Comparison of ENCODE assay signal across 24 mouse cellular contexts in genomic region chr14:73997796-73998195, GRCm38 (mm10).
"Had no signal": no experiment of that assay in that cellular context is flagged by ENCODE, and none has a peak within 500 bp of the region (broad histone marks: within the 10 kb centered on the region; RNA-seq: fewer than 3 reads in every experiment).

No protein-coding gene starts in this region.

- H3K9me3 ChIP-seq: intestine, embryonic 15.5 days; kidney, embryonic 15.5 days; limb, embryonic 12.5 days; limb, embryonic 15.5 days; midbrain, embryonic 12.5 days; neural tube, embryonic 13.5 days; stomach, embryonic 15.5 days had no signal

- ATAC-seq: intestine, embryonic 15.5 days; liver, postnatal 0 days; lung, postnatal 0 days; midbrain, embryonic 16.5 days had no signal

- H3K27me3 ChIP-seq: intestine, embryonic 15.5 days; kidney, embryonic 15.5 days; limb, embryonic 12.5 days; limb, embryonic 15.5 days; midbrain, embryonic 12.5 days; neural tube, embryonic 13.5 days; stomach, embryonic 15.5 days had no signal

- H3K27ac ChIP-seq: intestine, embryonic 15.5 days; kidney, embryonic 15.5 days; limb, embryonic 12.5 days; limb, embryonic 15.5 days; liver, embryonic 14.5 days; macrophage; midbrain, embryonic 12.5 days; neural tube, embryonic 13.5 days; stomach, embryonic 15.5 days had no signal

- H3K4me2 ChIP-seq: intestine, embryonic 15.5 days; kidney, embryonic 15.5 days; limb, embryonic 12.5 days; limb, embryonic 15.5 days; liver, embryonic 11.5 days; lung, embryonic 14.5 days; midbrain, embryonic 12.5 days; neural tube, embryonic 13.5 days; stomach, embryonic 15.5 days had no signal

- H3K4me3 ChIP-seq: intestine, embryonic 15.5 days; kidney, embryonic 15.5 days; limb, embryonic 12.5 days; limb, embryonic 15.5 days; midbrain, embryonic 12.5 days; myocyte; neural tube, embryonic 13.5 days; stomach, embryonic 15.5 days had no signal

- H3K9ac ChIP-seq: intestine, embryonic 15.5 days; kidney, embryonic 15.5 days; limb, embryonic 12.5 days; limb, embryonic 15.5 days; liver, embryonic 14.5 days; liver, postnatal 0 days; lung, embryonic 14.5 days; midbrain, embryonic 12.5 days; neural tube, embryonic 13.5 days; stomach, embryonic 15.5 days had no signal

- H3K36me3 ChIP-seq: intestine, embryonic 15.5 days; kidney, embryonic 15.5 days; limb, embryonic 12.5 days; limb, embryonic 15.5 days; midbrain, embryonic 12.5 days; neural tube, embryonic 13.5 days; stomach, embryonic 15.5 days had no signal

- H3K4me1 ChIP-seq: intestine, embryonic 15.5 days; kidney, embryonic 15.5 days; limb, embryonic 12.5 days; limb, embryonic 15.5 days; midbrain, embryonic 12.5 days; neural tube, embryonic 13.5 days; stomach, embryonic 15.5 days had no signal

- DNase-seq: kidney, adult 11 months; kidney, adult 8-10 months; kidney, postnatal 10 days; kidney, postnatal 4 days; left cerebral cortex, postnatal 4 days; liver, postnatal 0 days; lung, embryonic 14.5 days; retina, postnatal 1 day; spleen, adult 18-20 months; thymus, adult 18-20 months; thymus, postnatal 36 days had no signal
